Mouse (Mus musculus) cerebellum, adult (tissue): Measurements from ENCODE around the gene Scamp4.
A peak's percentile ranks its signal among the peaks of the same experiment; 100 is the strongest.
"Not testable (repeated sequence)": the region's sequence is repeated elsewhere in the genome, so short reads cannot be mapped to it uniquely, and the experiment has no call there.

Experiments
- ATAC-seq: cut with Nextera tagmentation; 2 replicates; pipeline ENCODE4 v1.9.2; 2017; ENCODE audit warnings: mild to moderate bottlenecking, moderate library complexity, mixed read lengths; ENCODE audit not compliant: insufficient number of reproducible peaks, low FRiP score, low TSS enrichment

The Scamp4 gene

GRCm38 (mm10) chr10:80628925-80629324 is 26.3 kb downstream of the Scamp4 start:
- no peak for ATAC-seq

DNA sequence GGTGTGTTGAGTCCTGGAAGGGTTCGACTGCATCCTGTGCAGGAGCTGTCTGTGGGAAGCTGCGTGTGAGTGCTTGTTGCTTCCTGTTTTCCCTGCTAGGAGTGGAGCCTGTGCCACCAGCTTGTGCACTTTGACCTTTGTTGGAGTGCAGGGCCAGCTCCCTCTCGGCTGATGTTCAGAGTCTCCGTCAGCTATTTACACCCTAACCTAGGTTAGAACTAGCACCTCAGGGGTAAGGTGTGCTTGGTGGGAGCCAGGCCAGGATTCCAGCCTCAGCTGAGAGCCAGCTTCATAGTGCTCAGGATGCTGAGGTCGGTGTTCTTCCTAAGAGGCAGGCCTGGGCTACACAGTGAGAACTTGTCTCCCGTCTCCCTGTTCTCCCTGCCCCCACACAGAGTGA is 32.7 kb downstream of the Scamp4 start:
- no peak for ATAC-seq

DNA sequence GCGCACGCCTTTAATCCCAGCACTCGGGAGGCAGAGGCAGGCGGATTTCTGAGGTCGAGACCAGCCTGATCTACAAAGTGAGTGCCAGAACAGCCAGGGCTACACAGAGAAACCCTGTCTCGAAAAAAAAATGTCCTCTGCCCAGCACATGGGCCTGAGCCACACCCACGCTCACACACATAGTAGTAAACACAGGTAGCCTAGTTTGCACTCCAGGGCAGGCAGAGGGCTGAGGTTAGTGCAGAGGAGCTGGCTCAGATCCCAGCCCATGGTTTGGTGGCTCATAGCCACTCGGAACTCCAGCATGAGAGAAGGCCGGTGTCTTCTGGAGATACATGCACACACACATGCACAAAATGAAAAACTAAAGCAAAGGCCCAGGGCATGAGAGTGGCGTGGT is 44.3 kb downstream of the Scamp4 start:
- ATAC-seq: no peak

DNA sequence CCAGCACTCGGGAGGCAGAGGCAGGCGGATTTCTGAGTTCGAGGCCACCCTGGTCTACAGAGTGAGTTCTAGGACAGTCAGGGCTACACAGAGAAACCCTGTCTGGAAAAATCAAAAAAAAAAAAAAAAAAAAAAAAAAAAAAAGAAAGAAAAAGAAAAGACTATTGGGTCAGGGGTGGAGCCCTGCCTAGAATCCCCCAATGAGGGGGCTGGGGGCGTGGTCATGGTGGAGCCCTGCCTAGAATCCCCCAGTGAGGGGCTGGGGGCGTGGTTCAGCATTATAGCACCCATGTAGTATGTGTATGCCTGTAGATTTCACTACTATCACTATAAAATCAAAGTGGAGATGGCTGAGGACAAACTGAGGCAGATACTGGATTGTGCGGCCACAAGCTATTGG is 47.2 kb downstream of the Scamp4 start:
- ATAC-seq: not testable (repeated sequence)

- no peak for ATAC-seq
Observed at GRCm38 (mm10) chr10:80650392-80650791, 47.7 kb downstream of the Scamp4 start.

GRCm38 (mm10) chr10:80653156-80653720 is 50.6 kb downstream of the Scamp4 start:
- ATAC-seq: no peak

- no peak for ATAC-seq
Observed at GRCm38 (mm10) chr10:80654866-80655265, 52.2 kb downstream of the Scamp4 start.

GRCm38 (mm10) chr10:80655406-80656129 is 52.9 kb downstream of the Scamp4 start:
- peak; percentile 12; the same call in 1 of the 2 replicates for ATAC-seq

DNA sequence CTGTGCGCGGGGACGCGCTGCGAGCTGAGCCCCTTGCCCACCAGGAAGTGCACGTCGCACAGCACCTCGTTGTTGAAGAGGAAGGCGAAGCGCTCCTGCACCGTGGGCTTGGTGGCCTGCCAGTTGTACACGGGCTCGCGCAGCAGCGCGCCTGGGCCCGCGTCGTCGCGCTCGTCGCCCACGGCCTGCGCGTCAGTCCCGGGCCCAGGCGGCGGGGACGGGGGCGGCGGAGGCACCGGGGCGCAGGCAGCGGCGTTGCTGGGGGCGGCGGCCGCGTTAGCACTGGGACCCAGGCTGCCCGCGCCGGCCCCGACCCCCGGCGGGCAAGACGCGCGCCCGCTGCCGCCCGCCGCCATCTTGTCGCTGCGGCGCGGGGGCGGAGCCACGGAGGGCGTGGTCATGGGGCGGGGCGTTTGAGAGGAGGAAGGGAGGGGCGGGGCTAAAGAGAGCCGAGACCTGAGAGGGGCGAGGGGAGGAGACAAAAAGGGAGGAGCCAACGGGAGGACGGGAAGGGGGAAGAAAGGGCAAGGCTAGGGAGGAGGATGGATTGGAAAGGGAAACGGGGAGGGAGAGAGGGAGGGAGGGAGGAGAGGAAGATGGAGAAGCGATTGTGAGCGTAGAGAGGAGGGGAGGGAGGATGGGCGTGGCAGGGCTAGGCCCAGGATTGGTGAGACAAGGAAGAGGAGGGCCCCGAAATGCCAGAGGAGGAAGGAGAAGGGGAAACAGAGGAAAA is 53.6 kb downstream of the Scamp4 start:
- peak; percentile 71 for ATAC-seq

GRCm38 (mm10) chr10:80656863-80657623 is 54.4 kb downstream of the Scamp4 start, which contains the start of gene Btbd2:
Gene Btbd2, minus strand, starts transcription at chr10:80657071.
- ATAC-seq: peak; percentile 22; the same call in 1 of the 2 replicates

DNA sequence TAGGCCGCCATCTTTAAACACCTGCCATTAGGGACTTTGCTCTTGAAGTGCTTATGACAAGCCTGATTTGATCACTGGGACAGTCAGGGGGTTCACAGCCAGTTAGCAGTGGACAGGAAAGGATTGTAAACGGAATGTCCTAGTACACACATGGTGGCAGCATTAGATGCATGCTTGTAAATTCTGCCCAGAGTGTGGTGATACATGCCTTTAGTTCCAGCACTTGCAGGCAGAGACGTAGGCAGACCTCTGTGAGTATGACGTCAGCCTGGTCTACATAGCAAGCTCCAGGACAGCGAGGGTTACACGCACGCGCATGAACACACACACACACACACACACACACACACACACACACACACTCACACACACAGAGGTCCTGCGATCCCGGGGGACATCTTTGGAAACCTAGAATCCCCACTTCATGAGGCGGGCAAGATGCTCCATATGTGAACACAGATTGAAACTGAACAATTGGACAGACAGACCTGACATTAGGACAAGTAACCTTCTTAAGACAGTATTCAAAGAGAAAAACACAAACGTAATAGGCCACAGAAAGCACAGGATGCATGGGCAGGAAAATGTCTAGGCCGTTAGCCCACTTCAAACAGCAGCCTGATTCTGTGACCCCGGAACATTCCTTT is 55.6 kb downstream of the Scamp4 start:
- ATAC-seq: no peak

GRCm38 (mm10) chr10:80658841-80659202 is 56.1 kb downstream of the Scamp4 start:
- ATAC-seq: no peak

DNA sequence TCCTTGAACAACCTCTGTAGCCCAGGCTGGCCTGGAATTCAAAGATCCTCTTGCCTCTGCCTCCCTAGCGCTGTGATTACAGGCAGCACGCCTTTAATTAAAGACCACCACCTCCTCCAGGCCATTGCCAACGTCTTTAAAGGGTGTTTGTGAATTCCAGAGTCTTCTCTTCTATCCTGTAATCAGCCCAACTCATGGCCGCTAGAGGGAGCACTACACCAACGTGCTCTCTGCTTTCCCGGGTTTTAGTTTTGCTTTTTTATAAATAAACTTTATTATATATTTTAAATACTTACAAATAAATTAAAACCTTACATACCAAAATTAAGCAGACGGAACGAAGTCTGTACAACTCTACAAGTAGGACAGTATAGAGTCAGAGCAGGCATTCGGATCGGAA is 56.5 kb downstream of the Scamp4 start:
- no peak for ATAC-seq

DNA sequence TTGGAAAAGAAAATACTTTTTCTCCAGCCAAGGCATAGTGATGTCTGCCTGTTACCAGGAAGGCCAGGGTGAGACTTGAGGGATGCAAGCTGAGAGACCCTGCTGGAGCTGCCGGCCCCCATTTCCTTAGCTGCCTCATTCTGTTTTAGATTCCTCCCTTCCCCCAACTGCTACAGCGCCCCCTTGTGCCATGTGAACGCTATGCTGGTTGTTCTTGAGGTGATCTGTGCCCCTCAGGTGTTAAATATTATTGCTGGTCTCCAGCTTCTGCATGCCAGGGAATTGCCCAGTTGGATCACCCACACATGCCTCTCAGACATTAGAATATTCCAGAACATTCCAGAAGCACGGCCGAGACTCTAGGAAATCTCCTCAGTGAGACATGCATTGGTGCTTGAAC is 58.5 kb downstream of the Scamp4 start:
- ATAC-seq: no peak

DNA sequence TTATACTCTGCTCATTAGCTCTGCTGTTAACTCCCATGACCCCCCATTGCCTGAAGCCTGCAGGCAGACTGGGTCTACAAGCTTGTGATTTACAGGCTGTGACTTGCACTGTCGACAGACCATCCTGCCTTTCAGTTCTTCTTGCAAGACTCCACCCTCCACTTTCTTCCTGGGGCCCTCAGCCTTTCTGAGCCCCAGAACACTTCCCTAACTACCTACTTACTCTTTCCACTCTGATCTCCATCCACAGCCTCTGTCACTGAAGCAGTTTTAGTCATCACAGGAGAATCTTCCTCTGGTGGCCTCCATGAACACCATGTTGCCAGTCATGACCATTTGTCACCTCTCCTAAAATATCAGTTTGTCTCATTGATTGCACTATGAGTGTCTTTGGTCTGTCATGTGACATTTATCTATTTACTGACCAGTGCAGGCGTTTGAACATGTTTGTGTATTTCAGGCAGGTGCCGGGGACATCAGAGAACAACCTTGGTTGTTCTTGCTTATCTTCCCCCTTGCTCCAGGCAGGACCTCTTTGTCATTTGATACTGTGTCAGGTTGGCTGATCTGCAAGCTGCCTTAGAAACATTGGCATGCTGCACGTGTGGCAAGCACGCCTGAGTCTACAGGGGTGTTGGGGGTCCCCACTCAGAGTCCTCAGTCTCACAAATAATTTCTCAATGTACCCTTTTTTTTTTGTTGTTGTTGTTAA is 61.0 kb downstream of the Scamp4 start:
- ATAC-seq: no peak

GRCm38 (mm10) chr10:80664197-80665015 is 61.7 kb downstream of the Scamp4 start:
- no peak; the same call in 1 of the 2 replicates for ATAC-seq

GRCm38 (mm10) chr10:80665016-80665380 is 62.3 kb downstream of the Scamp4 start:
- ATAC-seq: no peak
